24 mouse cellular contexts compared by ENCODE assay signal in the genomic region with DNA sequence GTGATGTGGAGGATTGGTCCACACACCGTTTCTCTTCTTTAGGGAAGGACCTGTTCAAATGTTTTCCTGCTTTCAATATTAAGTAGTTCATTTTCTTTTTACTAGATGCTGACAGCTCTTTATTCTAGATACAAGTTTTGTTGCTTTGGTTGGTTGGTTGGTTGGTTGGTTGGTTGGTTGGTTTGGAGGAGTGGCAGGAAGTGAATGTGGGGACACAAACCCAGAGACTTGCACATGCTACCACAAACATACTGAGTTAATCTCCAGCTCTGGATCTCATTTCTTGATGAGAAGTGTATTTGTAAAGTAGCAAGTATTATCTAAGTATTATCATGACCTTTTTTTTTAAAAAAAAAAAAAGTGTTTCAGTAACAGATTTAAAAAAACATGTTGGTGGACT.
DNase-seq lines count a peak whose midpoint lies in the region; ATAC-seq and TF ChIP-seq lines count a peak whose summit lies in the region.
"Had no signal": no experiment of that assay in that cellular context is flagged by ENCODE, and none has a peak within 500 bp of the region (broad histone marks: within the 10 kb centered on the region; RNA-seq: fewer than 3 reads in every experiment).

No protein-coding gene starts in this region.

- H3K4me3 ChIP-seq in intestine, embryonic 14.5 days (ENCODE audit: low read depth, low read length) = no peak overlapping the region
- no peak overlapping the region for H3K4me3 ChIP-seq in intestine, postnatal 0 days (ENCODE audit: low read depth, low read length)
- H3K4me3 ChIP-seq in kidney, embryonic 15.5 days (replicated peaks) = no peak overlapping the region
- H3K4me3 ChIP-seq: embryonic facial prominence, embryonic 12.5 days; heart, embryonic 15.5 days; hindbrain, embryonic 13.5 days had no signal

- 0 out of 2 replicates have a peak, but pooled peaks cover 11% of the 10 kb centered on the region for H3K4me1 ChIP-seq in intestine, embryonic 14.5 days (replicated peaks; ENCODE audit: control insufficient read depth, insufficient read depth, low read length)
- no peaks in the 10 kb centered on the region for H3K4me1 ChIP-seq in intestine, postnatal 0 days (replicated peaks; ENCODE audit: control insufficient read depth, insufficient read depth, low read length)
- H3K4me1 ChIP-seq in kidney, embryonic 15.5 days = no peaks in the 10 kb centered on the region
- H3K4me1 ChIP-seq: embryonic facial prominence, embryonic 12.5 days; heart, embryonic 15.5 days; hindbrain, embryonic 13.5 days had no signal

- 93% methylated on average over 1 of the region's 1 CpGs for WGBS in intestine, embryonic 14.5 days
- 90% methylated on average over 1 of the region's 1 CpGs for WGBS in intestine, postnatal 0 days
- 96% methylated on average over 1 of the region's 1 CpGs for WGBS in kidney, embryonic 15.5 days

- H3K36me3 ChIP-seq in intestine, embryonic 14.5 days (ENCODE audit: control insufficient read depth, insufficient read depth, low read length) = no peaks in the 10 kb centered on the region
- 0 out of 2 replicates have a peak, but pooled peaks cover 7% of the 10 kb centered on the region for H3K36me3 ChIP-seq in intestine, postnatal 0 days (ENCODE audit: control insufficient read depth, insufficient read depth)
- H3K36me3 ChIP-seq in kidney, embryonic 15.5 days = peaks cover 7% of the 10 kb centered on the region

- TF ChIP-seq CTCF in intestine, postnatal 0 days (IDR thresholded peaks at IDR 0.05; ENCODE audit: low read depth) = no peak

- no peak overlapping the region for H3K9ac ChIP-seq in intestine, embryonic 14.5 days (ENCODE audit: low read length)
- H3K9ac ChIP-seq in intestine, postnatal 0 days (ENCODE audit: low read depth, low read length) = no peak overlapping the region
- H3K9ac ChIP-seq in kidney, embryonic 15.5 days = no peak overlapping the region
- H3K9ac ChIP-seq: embryonic facial prominence, embryonic 12.5 days; heart, embryonic 15.5 days; hindbrain, embryonic 13.5 days had no signal

- peaks cover 6% of the 10 kb centered on the region; the same call in 1 of the 2 replicates for H3K9me3 ChIP-seq in intestine, embryonic 14.5 days (ENCODE audit: control insufficient read depth, low read length)
- no peaks in the 10 kb centered on the region for H3K9me3 ChIP-seq in intestine, postnatal 0 days (ENCODE audit: control insufficient read depth)
- no peaks in the 10 kb centered on the region for H3K9me3 ChIP-seq in kidney, embryonic 15.5 days (replicated peaks)
- H3K9me3 ChIP-seq: embryonic facial prominence, embryonic 12.5 days; G1E; heart, embryonic 15.5 days; hindbrain, embryonic 13.5 days had no signal

- no peak overlapping the region for H3K27ac ChIP-seq in intestine, embryonic 14.5 days (ENCODE audit: low read depth)
- H3K27ac ChIP-seq in intestine, postnatal 0 days (ENCODE audit: low read depth, low read length) = no peak overlapping the region
- no peak overlapping the region for H3K27ac ChIP-seq in kidney, embryonic 15.5 days
- H3K27ac ChIP-seq: embryonic facial prominence, embryonic 12.5 days; heart, embryonic 15.5 days; hindbrain, embryonic 13.5 days; hindbrain, postnatal 0 days had no signal

- no peak overlapping the region for H3K4me2 ChIP-seq in intestine, embryonic 14.5 days (ENCODE audit: low read length)
- no peak overlapping the region for H3K4me2 ChIP-seq in intestine, postnatal 0 days (replicated peaks; ENCODE audit: low read depth)
- H3K4me2 ChIP-seq in kidney, embryonic 15.5 days = no peak overlapping the region
- H3K4me2 ChIP-seq: embryonic facial prominence, embryonic 12.5 days; heart, embryonic 11.5 days; heart, embryonic 15.5 days; hindbrain, embryonic 13.5 days had no signal

- peak; percentile 3 for DNase-seq in intestine, embryonic 14.5 days (ENCODE audit: low spot score)
- no peak for DNase-seq in spleen, postnatal 10 days (ENCODE audit: low spot score in 2 of 2)
- no peak for DNase-seq in gastrocnemius, adult 18-20 months (ENCODE audit: low spot score)
- no peak for DNase-seq in layer of hippocampus, postnatal 36 days
- DNase-seq: adrenal gland, adult 2 months; adrenal gland, postnatal 25 days; cerebellum, adult 18-20 months; cerebellum, postnatal 10 days; embryo, embryonic 11 days; gastrocnemius, postnatal 36 days; heart, adult 18-20 months; heart, postnatal 14 days; kidney, adult 11 months had no signal

- H3K27me3 ChIP-seq in intestine, embryonic 14.5 days (replicated peaks; ENCODE audit: control insufficient read depth, insufficient read depth, low read length) = no peaks in the 10 kb centered on the region
- H3K27me3 ChIP-seq in intestine, postnatal 0 days (replicated peaks; ENCODE audit: control insufficient read depth, insufficient read depth, low read length) = no peaks in the 10 kb centered on the region
- H3K27me3 ChIP-seq in kidney, embryonic 15.5 days = no peaks in the 10 kb centered on the region
- H3K27me3 ChIP-seq: embryonic facial prominence, embryonic 12.5 days; heart, embryonic 15.5 days; hindbrain, embryonic 13.5 days had no signal

- ATAC-seq in intestine, embryonic 14.5 days (replicated peaks; ENCODE audit: low FRiP score, low TSS enrichment, low read depth) = no peak
- ATAC-seq in intestine, postnatal 0 days = no peak
- peak; percentile 59 for ATAC-seq in activated CD4-positive, CD25-positive, alpha-beta regulatory T cell, adult 4 months
- ATAC-seq in inflammation-experienced regulatory T-cells, adult 6 months = peak; percentile 72
- no peak for ATAC-seq in kidney, embryonic 15.5 days (replicated peaks; ENCODE audit: low FRiP score)
- ATAC-seq: forebrain, embryonic 16.5 days; hindbrain, postnatal 0 days had no signal

Comparison
In these comparisons a context has a peak if more than half of its experiments do, and no peak if none do; other contexts are left out.
1. ATAC-seq: peak in activated CD4-positive, CD25-positive, alpha-beta regulatory T cell, adult 4 months (single experiment) and inflammation-experienced regulatory T-cells, adult 6 months (single experiment); none in intestine, embryonic 14.5 days (single experiment), intestine, postnatal 0 days (single experiment) and kidney, embryonic 15.5 days (single experiment).